Mouse (Mus musculus) erythroblast, embryonic 14.5 days (primary cell): ENCODE measurements around the gene Fam219a.

Source experiments
- GATA1 ChIP-seq: IDR thresholded peaks from 2 replicates; pipeline ENCODE4 v1.6.1; 2012; ENCODE audit warnings: low read length, inconsistent platforms, mixed read lengths
- TAL1 ChIP-seq: IDR thresholded peaks from 3 replicates; pipeline ENCODE4 v1.6.1; 2012; ENCODE audit warnings: low read length, inconsistent platforms, mixed read lengths

DNA sequence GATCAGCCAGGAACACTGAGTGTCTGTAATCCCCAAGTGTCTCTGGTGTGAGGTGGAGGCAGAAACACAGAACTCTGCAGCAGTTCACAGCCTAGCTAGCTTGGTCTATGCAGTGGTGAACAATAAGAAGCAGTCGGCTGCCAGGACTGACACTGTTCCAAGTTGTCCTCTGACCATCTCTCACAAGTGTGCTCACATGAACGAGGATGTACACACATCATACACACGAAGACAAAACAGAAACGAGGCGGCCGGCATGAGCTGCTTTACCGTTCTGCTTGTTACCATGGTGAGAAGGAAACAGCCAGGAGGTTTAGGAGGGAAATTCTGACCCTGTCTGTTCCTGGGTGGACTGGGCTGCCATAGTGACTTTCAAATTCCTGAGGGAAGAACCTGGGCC is 42.8 kb downstream of the Fam219a start:
- TF ChIP-seq GATA1 (no peak), TAL1 (no peak)
